Mouse (Mus musculus) urinary bladder, postnatal 10 days (tissue): ENCODE results near the gene Naxd.
A peak's percentile ranks its signal among the peaks of the same experiment; 100 is the strongest.

Experiments used
- DNase-seq: peaks from one replicate; pipeline ENCODE4 v3.0.0; 2022; ENCODE audit warnings: low spot score

The Naxd gene

GRCm38 (mm10) chr8:11556691-11557423 lies 59.6 kb downstream of the Naxd start:
- no peak for DNase-seq

- no peak for DNase-seq
These were observed 60.1 kb downstream of the Naxd start for GRCm38 (mm10) chr8:11557424-11557767.

GRCm38 (mm10) chr8:11557768-11558629 lies 60.7 kb downstream of the Naxd start:
- peak; percentile 88 for DNase-seq

- DNase-seq, result no peak
These were observed 62.2 kb downstream of the Naxd start for GRCm38 (mm10) chr8:11559511-11559910.

GRCm38 (mm10) chr8:11560220-11560619 lies 62.9 kb downstream of the Naxd start:
- no peak for DNase-seq

GRCm38 (mm10) chr8:11564236-11564635 lies 66.9 kb downstream of the Naxd start:
- DNase-seq, result no peak
